Mouse (Mus musculus): Measurements from ENCODE around the gene Lin7a. TPM values are rescaled to one million over a fixed set of nuclear protein-coding genes. Genes with fewer than 3 reads are reported as not detected.

The Lin7a gene
- polyA plus RNA-seq, 1 experiment from 2014 or later: 7.1 TPM

DNA sequence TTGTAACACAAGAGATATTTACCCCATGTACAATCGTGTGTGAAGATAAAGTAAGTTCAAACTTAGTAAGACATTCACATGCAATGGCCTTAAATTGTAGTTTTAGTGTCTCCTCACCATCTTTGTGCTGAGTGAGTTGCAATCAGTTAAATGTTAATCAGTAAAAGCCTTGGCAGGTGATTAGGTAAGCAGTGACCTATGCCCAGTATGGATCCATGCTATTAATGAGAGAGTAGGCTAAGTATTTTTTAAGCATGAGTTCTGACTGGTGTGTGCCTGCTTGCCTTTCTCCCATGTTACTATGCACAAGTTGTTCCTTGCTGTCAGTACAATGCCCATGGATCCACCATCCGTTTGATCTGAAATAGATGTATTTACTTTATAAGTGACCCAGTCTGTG, 44.6 kb downstream of the Lin7a start:
- Histone ChIP-seq H3K9ac (no peak overlapping the region), H3K27me3 (no peaks in the 10 kb centered on the region), H3K9me3 (no peaks in the 10 kb centered on the region), H3K4me3 (replicated peaks) (no peak overlapping the region), H3K27ac (no peak overlapping the region), H3K4me2 (no peak overlapping the region), H3K4me1 (no peaks in the 10 kb centered on the region), H3K36me3 (replicated peaks) (no peaks in the 10 kb centered on the region)
- ATAC-seq (ENCODE audit: low FRiP score): no peak
- 58% methylated on average over 2 of the region's 2 CpGs for WGBS

- H3K9ac ChIP-seq: no peak overlapping the region
- H3K36me3 ChIP-seq (replicated peaks): no peaks in the 10 kb centered on the region
- H3K27me3 ChIP-seq: no peaks in the 10 kb centered on the region
- ATAC-seq (ENCODE audit: low FRiP score): no peak
- no peaks in the 10 kb centered on the region for H3K4me1 ChIP-seq
- WGBS: 87% methylated on average over 2 of the region's 2 CpGs
- H3K4me3 ChIP-seq (replicated peaks): no peak overlapping the region
- no peak overlapping the region for H3K4me2 ChIP-seq
- H3K9me3 ChIP-seq: no peaks in the 10 kb centered on the region
- no peak overlapping the region for H3K27ac ChIP-seq
Measured at GRCm38 (mm10) chr10:107319648-107320047, 48.2 kb downstream of the Lin7a start.

DNA sequence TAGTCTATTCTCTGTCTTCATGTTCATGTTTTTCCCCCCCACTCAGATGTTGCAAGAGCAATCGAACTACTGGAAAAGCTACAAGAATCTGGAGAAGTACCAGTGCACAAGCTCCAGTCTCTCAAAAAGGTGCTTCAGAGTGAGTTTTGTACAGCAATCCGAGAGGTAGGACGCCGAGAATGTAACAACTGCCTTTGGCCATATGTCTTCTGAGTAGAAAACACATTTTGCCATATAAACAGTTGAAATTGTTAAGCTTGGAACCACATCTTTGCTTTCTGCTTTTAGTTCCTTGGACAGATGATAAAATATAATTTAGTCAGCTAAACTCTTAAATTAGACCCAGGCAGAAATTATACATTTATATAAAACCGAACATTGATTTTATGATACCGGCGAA, 52.4 kb downstream of the Lin7a start:
- 95% methylated on average over 7 of the region's 7 CpGs for WGBS
- Histone ChIP-seq H3K36me3 (replicated peaks) (no peaks in the 10 kb centered on the region), H3K4me3 (replicated peaks) (no peak overlapping the region), H3K27ac (no peak overlapping the region), H3K9me3 (no peaks in the 10 kb centered on the region), H3K4me1 (no peaks in the 10 kb centered on the region), H3K9ac (no peak overlapping the region), H3K27me3 (no peaks in the 10 kb centered on the region), H3K4me2 (no peak overlapping the region)
- no peak for ATAC-seq (ENCODE audit: low FRiP score)

DNA sequence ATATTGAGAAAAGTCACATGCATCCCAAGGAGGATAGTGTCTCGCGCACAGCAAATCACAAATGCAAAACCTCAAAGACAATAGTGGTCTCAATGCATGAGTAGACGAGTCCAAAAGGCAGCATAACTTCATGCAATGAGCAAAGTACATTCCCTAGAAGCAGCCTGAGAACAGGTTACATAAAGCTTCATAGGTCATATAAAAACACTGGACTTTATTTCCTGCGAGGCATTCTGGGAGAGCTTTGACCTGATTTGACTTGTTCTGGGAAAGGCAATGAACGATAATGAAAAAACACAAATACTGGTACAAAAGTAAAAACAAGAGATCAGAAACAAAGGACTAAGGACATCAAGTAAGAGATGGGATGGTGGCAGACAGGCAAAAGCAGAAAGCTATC, 54.1 kb downstream of the Lin7a start:
- H3K9me3 ChIP-seq: no peaks in the 10 kb centered on the region
- H3K9ac ChIP-seq: no peak overlapping the region
- no peaks in the 10 kb centered on the region for H3K36me3 ChIP-seq (replicated peaks)
- no peak for ATAC-seq (ENCODE audit: low FRiP score)
- H3K4me1 ChIP-seq: no peaks in the 10 kb centered on the region
- no peak overlapping the region for H3K27ac ChIP-seq
- no peaks in the 10 kb centered on the region for H3K27me3 ChIP-seq
- no peak overlapping the region for H3K4me2 ChIP-seq
- 94% methylated on average over 5 of the region's 5 CpGs for WGBS
- no peak overlapping the region for H3K4me3 ChIP-seq (replicated peaks)

DNA sequence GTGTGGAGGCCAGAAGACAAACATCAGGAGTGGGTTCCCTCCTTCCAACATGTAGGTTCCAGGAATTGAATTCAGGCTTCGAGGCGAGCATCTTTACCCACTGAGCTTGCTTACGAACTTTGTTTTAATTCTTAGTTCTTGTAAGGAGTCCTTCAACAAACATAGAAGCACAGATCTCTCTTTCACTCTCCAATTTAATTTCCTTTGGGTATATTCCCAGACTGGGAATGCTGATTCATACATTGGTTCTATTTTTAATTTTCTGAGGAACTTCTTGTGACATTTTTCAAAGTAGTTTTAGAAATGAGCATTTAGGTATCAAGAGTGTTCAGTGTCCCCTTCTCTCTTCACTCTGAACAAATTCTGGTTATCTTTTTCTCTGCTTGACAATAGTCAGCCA, 68.0 kb downstream of the Lin7a start:
- 91% methylated on average over 3 of the region's 3 CpGs for WGBS
- ATAC-seq (ENCODE audit: low FRiP score): no peak

GRCm38 (mm10) chr10:107341151-107341550, 69.7 kb downstream of the Lin7a start:
- H3K4me1 ChIP-seq: no peaks in the 10 kb centered on the region
- H3K4me2 ChIP-seq: no peak overlapping the region
- H3K27me3 ChIP-seq: no peaks in the 10 kb centered on the region
- H3K27ac ChIP-seq: no peak overlapping the region
- no peaks in the 10 kb centered on the region for H3K9me3 ChIP-seq
- WGBS: 54% methylated on average over 4 of the region's 4 CpGs
- H3K9ac ChIP-seq: no peak overlapping the region
- no peak overlapping the region for H3K4me3 ChIP-seq (replicated peaks)
- ATAC-seq (ENCODE audit: low FRiP score): peak; percentile 63; the same call in 1 of the 2 replicates
- H3K36me3 ChIP-seq (replicated peaks): no peaks in the 10 kb centered on the region

More for the DNA sequence above, 68.0 kb downstream of the Lin7a start:
- no peaks in the 10 kb centered on the region for H3K9me3 ChIP-seq
- no peaks in the 10 kb centered on the region for H3K36me3 ChIP-seq (replicated peaks)
- H3K9ac ChIP-seq: no peak overlapping the region
- H3K4me2 ChIP-seq: no peak overlapping the region
- H3K4me1 ChIP-seq: no peaks in the 10 kb centered on the region
- no peaks in the 10 kb centered on the region for H3K27me3 ChIP-seq
- H3K4me3 ChIP-seq (replicated peaks): no peak overlapping the region
- H3K27ac ChIP-seq: no peak overlapping the region

- Histone ChIP-seq H3K9ac (no peak overlapping the region), H3K27me3 (no peaks in the 10 kb centered on the region), H3K4me3 (replicated peaks) (no peak overlapping the region), H3K9me3 (no peaks in the 10 kb centered on the region), H3K4me1 (no peaks in the 10 kb centered on the region), H3K4me2 (no peak overlapping the region), H3K36me3 (replicated peaks) (no peaks in the 10 kb centered on the region), H3K27ac (no peak overlapping the region)
- ATAC-seq (ENCODE audit: low FRiP score): 0 out of 2 replicates have a peak, but pooled peaks have one; percentile 57
- WGBS: 73% methylated on average over 3 of the region's 3 CpGs
Measured at GRCm38 (mm10) chr10:107344200-107344599, 72.7 kb downstream of the Lin7a start.

DNA sequence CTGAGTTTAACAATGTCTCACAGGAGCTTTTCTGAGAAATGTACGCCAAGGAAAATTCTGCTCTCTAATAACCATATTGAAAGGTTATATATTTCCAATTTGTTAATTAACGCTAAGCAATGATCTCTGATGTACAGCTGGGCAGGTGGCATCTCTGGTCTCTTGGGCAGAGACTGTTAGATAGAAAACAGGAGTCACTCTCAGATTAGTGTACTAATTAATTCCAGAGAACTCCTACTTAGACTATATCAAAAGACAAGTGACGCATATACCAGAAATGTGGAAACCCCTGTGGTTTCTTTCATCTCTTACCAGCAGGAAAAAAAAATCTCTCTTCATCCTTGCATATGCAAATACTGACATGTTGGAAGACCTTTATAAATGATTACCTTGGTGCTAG, 76.4 kb downstream of the Lin7a start:
- 59% methylated on average over 3 of the region's 3 CpGs for WGBS
- no peak for ATAC-seq (ENCODE audit: low FRiP score)
- Histone ChIP-seq H3K4me3 (replicated peaks) (no peak overlapping the region), H3K4me2 (no peak overlapping the region), H3K27ac (no peak overlapping the region), H3K9ac (no peak overlapping the region), H3K36me3 (replicated peaks) (no peaks in the 10 kb centered on the region), H3K9me3 (no peaks in the 10 kb centered on the region), H3K4me1 (no peaks in the 10 kb centered on the region), H3K27me3 (no peaks in the 10 kb centered on the region)

DNA sequence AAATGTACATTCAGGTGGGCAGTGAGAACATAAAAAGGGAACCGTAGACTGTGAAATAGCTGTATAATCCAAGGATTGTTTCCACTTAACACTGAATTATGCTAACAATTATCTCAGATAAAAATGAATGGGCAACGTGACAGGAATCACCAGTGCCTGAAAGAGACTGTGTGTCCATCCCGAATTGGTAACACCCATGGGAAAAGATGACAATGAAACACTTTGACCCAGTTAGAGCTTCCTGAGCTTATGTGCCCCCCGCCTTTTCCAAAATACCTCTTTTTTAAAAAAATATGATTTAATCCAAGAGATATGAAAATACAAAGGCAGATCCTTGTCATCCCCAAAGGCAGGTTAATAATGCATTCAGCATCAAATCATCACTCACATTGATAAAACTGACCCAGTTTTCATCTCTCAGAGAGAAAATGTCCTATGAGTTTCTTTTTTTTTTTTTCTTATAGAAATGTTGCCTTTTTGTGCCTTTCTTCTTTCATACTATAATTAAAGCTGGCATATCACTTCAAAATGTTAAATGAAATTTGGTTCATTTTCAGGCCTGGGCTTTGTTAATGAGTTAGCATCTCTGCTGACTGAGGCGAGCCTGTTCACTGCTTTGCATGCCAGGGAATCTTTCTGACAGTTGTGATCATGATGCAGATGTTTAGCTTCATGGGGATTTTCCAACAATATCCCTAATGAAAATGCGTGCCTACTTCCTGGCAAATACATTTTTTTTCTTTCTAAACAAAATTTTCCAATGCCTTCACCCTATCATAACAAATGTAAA, 80.4 kb downstream of the Lin7a start:
- WGBS: 71% methylated on average over 6 of the region's 6 CpGs

GRCm38 (mm10) chr10:107353483-107353882, 82.0 kb downstream of the Lin7a start:
- 93% methylated on average over 3 of the region's 3 CpGs for WGBS
- Histone ChIP-seq H3K27me3 (no peaks in the 10 kb centered on the region), H3K9me3 (no peaks in the 10 kb centered on the region), H3K9ac (no peak overlapping the region), H3K4me2 (no peak overlapping the region), H3K27ac (no peak overlapping the region), H3K4me1 (no peaks in the 10 kb centered on the region), H3K36me3 (replicated peaks) (no peaks in the 10 kb centered on the region), H3K4me3 (replicated peaks) (no peak overlapping the region)
- no peak for ATAC-seq (ENCODE audit: low FRiP score)

More for the DNA sequence above, 80.4 kb downstream of the Lin7a start:
- H3K27me3 ChIP-seq: no peaks in the 10 kb centered on the region
- no peak overlapping the region for H3K4me2 ChIP-seq
- no peaks in the 10 kb centered on the region for H3K4me1 ChIP-seq
- no peak overlapping the region for H3K27ac ChIP-seq
- no peak for ATAC-seq (ENCODE audit: low FRiP score)
- H3K9me3 ChIP-seq: no peaks in the 10 kb centered on the region
- no peak overlapping the region for H3K4me3 ChIP-seq (replicated peaks)
- H3K9ac ChIP-seq: no peak overlapping the region
- no peaks in the 10 kb centered on the region for H3K36me3 ChIP-seq (replicated peaks)

DNA sequence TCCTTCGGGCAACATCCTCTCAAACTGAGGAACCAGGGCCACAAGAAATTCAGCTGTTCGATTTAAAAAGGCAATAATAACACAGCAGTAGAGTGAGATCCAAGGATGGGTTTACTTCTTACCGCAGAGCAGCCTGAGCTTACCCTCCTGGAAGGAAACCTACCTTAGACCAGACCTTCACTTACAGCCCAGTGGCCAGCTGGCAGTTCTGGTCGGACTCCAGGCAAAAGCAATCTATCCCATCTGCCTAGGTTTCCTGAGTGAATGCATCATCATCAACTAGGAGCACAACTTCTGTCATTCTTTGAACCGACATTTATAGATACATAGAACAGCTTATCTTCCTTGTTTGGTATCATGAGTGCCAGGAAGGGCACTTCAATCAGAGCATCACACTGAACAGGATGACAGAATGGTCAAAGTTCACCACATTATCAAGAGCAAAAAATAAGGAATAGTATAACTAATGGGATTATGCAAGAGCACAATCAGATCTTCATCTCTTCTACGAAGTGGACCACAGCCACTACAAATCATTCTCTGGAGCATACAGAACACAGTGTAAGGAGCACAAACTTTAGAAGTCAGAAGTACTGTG, 87.1 kb downstream of the Lin7a start:
- no peaks in the 10 kb centered on the region for H3K4me1 ChIP-seq
- no peak overlapping the region for H3K4me3 ChIP-seq (replicated peaks)
- no peak for ATAC-seq (ENCODE audit: low FRiP score)
- no peaks in the 10 kb centered on the region for H3K27me3 ChIP-seq
- H3K9ac ChIP-seq: no peak overlapping the region
- no peaks in the 10 kb centered on the region for H3K36me3 ChIP-seq (replicated peaks)
- H3K27ac ChIP-seq: no peak overlapping the region
- H3K4me2 ChIP-seq: no peak overlapping the region
- WGBS: 94% methylated on average over 6 of the region's 6 CpGs
- H3K9me3 ChIP-seq: no peaks in the 10 kb centered on the region

DNA sequence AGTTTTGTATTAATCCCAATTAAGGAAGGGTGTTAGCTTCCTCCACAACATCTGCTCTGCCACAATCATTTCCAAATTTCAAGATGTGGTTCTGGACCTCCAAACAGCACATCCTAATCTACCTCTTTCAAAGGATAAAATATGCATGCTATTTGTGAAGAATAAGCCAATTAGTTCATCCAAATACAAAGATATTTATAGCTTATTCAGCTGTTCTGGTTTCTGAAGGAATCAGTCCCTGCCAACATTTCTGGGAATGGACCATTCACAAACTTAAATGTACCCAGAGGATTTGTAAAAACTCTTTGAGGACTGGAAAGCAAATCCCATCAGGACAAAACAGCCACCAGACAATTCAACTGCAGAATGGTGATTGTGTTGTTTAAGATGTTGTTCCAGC, 87.8 kb downstream of the Lin7a start:
- Histone ChIP-seq H3K4me1 (no peaks in the 10 kb centered on the region), H3K4me2 (no peak overlapping the region), H3K9me3 (no peaks in the 10 kb centered on the region), H3K9ac (no peak overlapping the region), H3K27ac (no peak overlapping the region), H3K36me3 (replicated peaks) (no peaks in the 10 kb centered on the region), H3K27me3 (no peaks in the 10 kb centered on the region), H3K4me3 (replicated peaks) (no peak overlapping the region)
- no peak for ATAC-seq (ENCODE audit: low FRiP score)

- H3K36me3 ChIP-seq (replicated peaks): no peaks in the 10 kb centered on the region
- H3K4me1 ChIP-seq: no peaks in the 10 kb centered on the region
- ATAC-seq (ENCODE audit: low FRiP score): no peak
- no peak overlapping the region for H3K4me3 ChIP-seq (replicated peaks)
- no peak overlapping the region for H3K4me2 ChIP-seq
- H3K9me3 ChIP-seq: no peaks in the 10 kb centered on the region
- H3K27me3 ChIP-seq: no peaks in the 10 kb centered on the region
- no peak overlapping the region for H3K9ac ChIP-seq
- H3K27ac ChIP-seq: no peak overlapping the region
- 78% methylated on average over 4 of the region's 4 CpGs for WGBS
Measured at GRCm38 (mm10) chr10:107361546-107361945, 90.1 kb downstream of the Lin7a start.

Data from forebrain, embryonic 12.5 days (tissue).